Mouse (Mus musculus) gastrocnemius, postnatal 25 days (tissue): ENCODE measurements around the gene Sde2. TPM values are rescaled to one million over a fixed set of nuclear protein-coding genes. Genes with fewer than 3 reads are reported as not detected.
"Not testable (repeated sequence)": the region's sequence is repeated elsewhere in the genome, so short reads cannot be mapped to it uniquely, and the experiment has no call there.

Experiments used
- DNase-seq: peaks from one replicate; pipeline ENCODE4 v3.0.0; 2022
- total RNA-seq, 2 experiments: library from RNA; stranded (reverse); gene quantifications; 1 replicate in 1 of 2; 2 replicates in 1 of 2; pipeline ENCODE4 v1.2.3; 2021

Sde2 gene
- total RNA-seq, 2 experiments from 2014 or later: 7.5 TPM

GRCm38 (mm10) chr1:180830588-180831346, 20.2 kb upstream of the Sde2 start:
- DNase-seq: no peak

GRCm38 (mm10) chr1:180835273-180836015, 15.5 kb upstream of the Sde2 start:
- DNase-seq: no peak

GRCm38 (mm10) chr1:180836467-180836866, 14.5 kb upstream of the Sde2 start:
- DNase-seq: not testable (repeated sequence)

- DNase-seq: no peak
These were observed 13.7 kb upstream of the Sde2 start for GRCm38 (mm10) chr1:180837186-180837585.

GRCm38 (mm10) chr1:180838014-180838413, 12.9 kb upstream of the Sde2 start:
- DNase-seq: no peak

GRCm38 (mm10) chr1:180839201-180839910, 11.6 kb upstream of the Sde2 start:
- no peak for DNase-seq

GRCm38 (mm10) chr1:180841561-180842300, 9.2 kb upstream of the Sde2 start:
- no peak for DNase-seq

- DNase-seq: peak; percentile 74
These were observed 2.8 kb upstream of the Sde2 start for GRCm38 (mm10) chr1:180848114-180848510.

- DNase-seq: peak; percentile 70
These were observed 2.3 kb upstream of the Sde2 start for GRCm38 (mm10) chr1:180848511-180849241.

- no peak for DNase-seq
These were observed 1.1 kb upstream of the Sde2 start for GRCm38 (mm10) chr1:180849701-180850301.

- DNase-seq: no peak
These were observed 7.8 kb downstream of the Sde2 start for GRCm38 (mm10) chr1:180858763-180859162.

GRCm38 (mm10) chr1:180860030-180860429, 9.1 kb downstream of the Sde2 start:
- DNase-seq: no peak

GRCm38 (mm10) chr1:180863606-180864005, 12.7 kb downstream of the Sde2 start:
- no peak for DNase-seq

GRCm38 (mm10) chr1:180866001-180866400, 15.1 kb downstream of the Sde2 start:
- DNase-seq: no peak

- peak; percentile 36 for DNase-seq
These were observed 19.3 kb downstream of the Sde2 start for GRCm38 (mm10) chr1:180870122-180870650.

- no peak for DNase-seq
These were observed 23.0 kb downstream of the Sde2 start for GRCm38 (mm10) chr1:180873861-180874484.

- DNase-seq: no peak
These were observed 23.7 kb downstream of the Sde2 start for GRCm38 (mm10) chr1:180874615-180875014.

GRCm38 (mm10) chr1:180875126-180875525, 24.2 kb downstream of the Sde2 start:
- no peak for DNase-seq

GRCm38 (mm10) chr1:180877466-180877865, 26.5 kb downstream of the Sde2 start:
- no peak for DNase-seq

GRCm38 (mm10) chr1:180881768-180882167, 30.8 kb downstream of the Sde2 start:
- no peak for DNase-seq
